Mouse (Mus musculus): ENCODE measurements around the gene Slc47a2. TPM values are rescaled to one million over a fixed set of nuclear protein-coding genes. Genes with fewer than 3 reads are reported as not detected.

Gene Slc47a2
- 0.07 and 0.13 TPM in 2 replicates for polyA plus RNA-seq (2012; rRNA removed)

DNA sequence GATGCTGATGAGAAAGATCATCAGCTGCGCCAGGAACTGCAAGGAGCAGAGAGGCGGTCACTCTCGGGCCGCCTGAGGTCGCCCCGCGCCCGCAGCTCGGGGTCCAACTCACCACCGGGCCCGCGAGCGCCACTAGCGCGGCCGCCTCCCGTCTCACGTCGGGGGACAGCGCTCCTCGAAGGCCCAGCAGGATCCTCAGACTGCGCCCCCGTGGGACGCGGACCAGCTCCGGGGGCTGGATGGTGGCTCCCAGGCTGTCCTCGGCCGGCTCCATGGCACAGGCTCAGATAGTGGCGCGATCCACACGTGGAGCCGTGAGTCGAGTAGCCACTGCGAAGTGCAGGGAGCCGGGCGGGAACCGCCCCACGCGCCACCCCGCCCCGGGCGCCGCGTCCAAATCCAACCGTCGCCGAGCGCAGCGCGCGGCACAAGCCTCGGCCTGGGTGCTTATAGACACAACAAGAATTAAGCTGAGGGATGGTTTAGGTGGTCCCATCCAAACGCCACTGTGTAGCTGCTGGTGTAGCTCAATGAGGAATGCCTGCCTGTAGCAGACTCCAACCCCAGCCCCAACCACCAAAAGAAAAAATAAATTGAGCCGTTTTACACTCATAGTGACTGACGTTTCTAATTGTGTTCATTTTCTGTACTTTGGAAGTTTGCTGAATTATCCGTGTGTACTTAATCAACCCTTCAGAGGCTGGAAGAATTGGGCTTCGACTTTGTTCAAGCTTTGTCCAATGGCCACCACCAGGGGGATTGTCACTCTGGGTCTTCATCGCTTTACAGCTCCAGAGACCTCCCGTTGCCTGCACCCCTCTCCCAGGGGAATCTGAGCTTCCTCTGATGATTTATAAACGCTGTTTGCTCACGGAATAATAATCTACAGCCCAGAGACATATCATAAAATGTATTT lies at the start of gene Slc47a2:
Slc47a2 (minus strand) TSS at position 356 of the 916 bp plus-strand sequence.

GRCm38 (mm10) chr11:61377881-61378613 lies 35.4 kb upstream of the Slc47a2 start, which contains the start of gene Slc47a1:
TSS of gene Slc47a1 (minus strand) at chr11:61378345.

GRCm38 (mm10) chr11:61266551-61267533 lies 75.8 kb downstream of the Slc47a2 start, which contains the start of gene Aldh3a2:
TSS of gene Aldh3a2 (minus strand) at chr11:61267464.

Other genes starting within 250 kb of the Slc47a2 start
- gene Tnfrsf13b, start 216.1 kb downstream of the Slc47a2 start, polyA plus RNA-seq (2012; rRNA removed), result 2.8 and 4.1 TPM in 2 replicates
- 7.2 and 9.0 TPM in 2 replicates for gene Usp22, start 167.8 kb downstream of the Slc47a2 start, polyA plus RNA-seq (2012; rRNA removed)
- 0.03 TPM in 2 replicates for gene Aldh3a1, start 135.3 kb downstream of the Slc47a2 start, polyA plus RNA-seq (2012; rRNA removed)
- 21.6 and 23.9 TPM in 2 replicates for gene Aldh3a2, start 75.4 kb downstream of the Slc47a2 start, polyA plus RNA-seq (2012; rRNA removed)
- gene Slc47a1, start 35.5 kb upstream of the Slc47a2 start, polyA plus RNA-seq (2012; rRNA removed), result 5.7 and 6.6 TPM in 2 replicates
- 0.06 and 0.08 TPM in 2 replicates for gene Rnf112, start 111.3 kb upstream of the Slc47a2 start, polyA plus RNA-seq (2012; rRNA removed)
- gene Mfap4, start 142.6 kb upstream of the Slc47a2 start, polyA plus RNA-seq (2012; rRNA removed), result 3.7 and 9.1 TPM in 2 replicates
- gene Mapk7, start 151.5 kb upstream of the Slc47a2 start, polyA plus RNA-seq (2012; rRNA removed), result 5.8 and 6.1 TPM in 2 replicates
- gene B9d1, start 162.3 kb upstream of the Slc47a2 start, polyA plus RNA-seq (2012; rRNA removed), result 2.1 and 2.8 TPM in 2 replicates
- 1.7 TPM in 2 replicates for gene Epn2, start 236.8 kb upstream of the Slc47a2 start, polyA plus RNA-seq (2012; rRNA removed)

Measured in liver, embryonic 14 days (tissue).